Mouse (Mus musculus): ENCODE measurements around the gene Fam98a. TPM values are rescaled to one million over a fixed set of nuclear protein-coding genes. Genes with fewer than 3 reads are reported as not detected.

Fam98a gene
- polyA plus RNA-seq, 1 experiment from 2014 or later = 12.7 TPM

Other genes starting within 250 kb of the Fam98a start
- gene Rasgrp3, start 116.0 kb downstream of the Fam98a start, polyA plus RNA-seq (2014; fragmentation: Nextera tagmentation; extraction: Ambion mirVana) = 5.3 and 6.3 TPM in 2 replicates